Mouse (Mus musculus): ENCODE results near the gene Mef2c.

- TF ChIP-seq CTCF (IDR thresholded peaks at IDR 0.05; ENCODE audit: extremely low read depth, insufficient read depth, low read length) = no peak
- TF ChIP-seq POLR2A (IDR thresholded peaks at IDR 0.05; ENCODE audit: extremely low read depth, insufficient read depth, low read length) = no peak
Observed at GRCm38 (mm10) chr13:83503919-83504318, at the start of gene Mef2c.
